Mouse (Mus musculus): Measurements from ENCODE around the gene Slc44a1. TPM values are rescaled to one million over a fixed set of nuclear protein-coding genes. Genes with fewer than 3 reads are reported as not detected.

Gene Slc44a1
- polyA plus RNA-seq, 1 experiment: 69.4 TPM

- Histone ChIP-seq H3K4me3 (ENCODE audit: insufficient read depth, low read length) (no peak overlapping the region), H3K4me1 (ENCODE audit: control insufficient read depth, insufficient read depth, low read length) (no peaks in the 10 kb centered on the region), H3K27ac (ENCODE audit: insufficient read depth, low read depth, low read length) (no peak overlapping the region)
- TF ChIP-seq CTCF (IDR thresholded peaks at IDR 0.05; ENCODE audit: low read depth, low read length) (no peak), POLR2A (IDR thresholded peaks at IDR 0.05; ENCODE audit: borderline replicate concordance, low read depth, low read length) (no peak)
Observed at GRCm38 (mm10) chr4:53547381-53547780, 107.2 kb downstream of the Slc44a1 start.

- Histone ChIP-seq H3K27ac (ENCODE audit: insufficient read depth, low read depth, low read length) (no peak overlapping the region), H3K4me3 (ENCODE audit: insufficient read depth, low read length) (no peak overlapping the region), H3K4me1 (ENCODE audit: control insufficient read depth, insufficient read depth, low read length) (no peaks in the 10 kb centered on the region)
- TF ChIP-seq CTCF (IDR thresholded peaks at IDR 0.05; ENCODE audit: low read depth, low read length): no peak
- no peak for TF ChIP-seq POLR2A (IDR thresholded peaks at IDR 0.05; ENCODE audit: borderline replicate concordance, low read depth, low read length)
Observed at GRCm38 (mm10) chr4:53549375-53549774, 109.2 kb downstream of the Slc44a1 start.

DNA sequence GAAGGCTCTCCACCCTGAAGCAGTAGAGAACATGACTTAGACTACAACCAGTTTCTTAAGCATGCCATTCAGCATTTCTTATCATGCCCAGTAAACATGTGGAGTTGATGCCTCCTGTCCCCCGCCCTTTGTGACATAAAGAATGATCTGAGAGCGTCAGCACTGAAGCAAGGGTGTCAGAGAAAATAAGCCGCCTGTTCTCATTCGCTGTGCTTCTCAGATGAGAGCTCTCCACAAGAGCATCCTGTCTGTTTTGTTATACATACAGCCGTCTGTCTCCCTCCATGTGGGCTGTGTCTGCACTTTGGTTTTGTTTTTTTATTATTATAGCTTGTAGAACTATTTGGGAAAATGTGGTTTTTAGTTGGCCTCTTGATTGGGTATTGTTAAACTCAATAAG lies 124.4 kb downstream of the Slc44a1 start:
- no peak overlapping the region for H3K27ac ChIP-seq (ENCODE audit: insufficient read depth, low read depth, low read length)
- TF ChIP-seq POLR2A (IDR thresholded peaks at IDR 0.05; ENCODE audit: borderline replicate concordance, low read depth, low read length): no peak
- TF ChIP-seq CTCF (IDR thresholded peaks at IDR 0.05; ENCODE audit: low read depth, low read length): no peak
- H3K4me1 ChIP-seq (ENCODE audit: control insufficient read depth, insufficient read depth, low read length): peaks cover 16% of the 10 kb centered on the region
- H3K4me3 ChIP-seq (ENCODE audit: insufficient read depth, low read length): no peak overlapping the region

DNA sequence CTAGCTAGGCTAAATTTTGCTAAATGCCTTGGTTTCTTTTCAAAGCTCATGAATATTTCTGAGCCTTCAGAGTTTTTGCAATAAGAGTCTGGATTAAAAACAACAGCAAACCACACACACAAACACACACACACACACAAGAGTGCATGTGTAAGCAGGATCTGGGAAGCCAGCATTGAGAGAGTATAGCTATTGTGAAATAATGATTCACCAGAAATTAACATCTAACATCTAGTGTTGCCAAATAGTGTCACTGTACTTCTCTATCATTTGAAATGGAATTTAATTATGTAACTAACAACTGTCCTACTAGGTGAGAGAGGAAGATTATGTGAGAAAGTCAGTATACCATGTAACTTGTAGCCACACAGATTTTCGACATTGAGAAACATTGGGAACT lies 126.9 kb downstream of the Slc44a1 start:
- Histone ChIP-seq H3K27ac (ENCODE audit: insufficient read depth, low read depth, low read length) (0 out of 2 replicates have a peak overlapping the region, but pooled peaks have one; percentile 27), H3K4me3 (ENCODE audit: insufficient read depth, low read length) (no peak overlapping the region), H3K4me1 (ENCODE audit: control insufficient read depth, insufficient read depth, low read length) (peaks cover 16% of the 10 kb centered on the region)
- TF ChIP-seq POLR2A (IDR thresholded peaks at IDR 0.05; ENCODE audit: borderline replicate concordance, low read depth, low read length) (no peak), CTCF (IDR thresholded peaks at IDR 0.05; ENCODE audit: low read depth, low read length) (no peak)

GRCm38 (mm10) chr4:53575558-53575957 lies 135.3 kb downstream of the Slc44a1 start:
- Histone ChIP-seq H3K27ac (ENCODE audit: insufficient read depth, low read depth, low read length) (no peak overlapping the region), H3K4me1 (ENCODE audit: control insufficient read depth, insufficient read depth, low read length) (peaks cover 8% of the 10 kb centered on the region), H3K4me3 (ENCODE audit: insufficient read depth, low read length) (no peak overlapping the region)
- TF ChIP-seq POLR2A (IDR thresholded peaks at IDR 0.05; ENCODE audit: borderline replicate concordance, low read depth, low read length) (no peak), CTCF (IDR thresholded peaks at IDR 0.05; ENCODE audit: low read depth, low read length) (no peak)

DNA sequence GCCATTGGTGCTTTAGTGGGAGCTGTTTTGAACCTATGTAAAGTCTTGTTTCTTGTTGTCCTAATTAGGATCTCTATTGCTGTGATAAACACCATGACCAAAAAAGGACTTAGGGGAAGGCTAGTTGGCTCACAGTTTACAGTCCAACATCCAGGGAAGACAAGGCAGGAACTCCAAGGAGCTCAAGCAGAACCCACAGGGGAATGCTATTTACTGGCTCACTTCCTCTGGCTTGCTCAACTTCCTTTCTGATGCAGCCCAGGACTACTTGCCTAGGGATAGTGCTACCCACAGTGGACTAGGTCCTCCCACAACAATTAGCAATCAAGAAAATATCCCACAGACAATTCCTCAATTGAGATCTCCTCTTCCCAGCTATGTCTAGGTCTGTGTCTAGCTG lies 147.5 kb downstream of the Slc44a1 start:
- Histone ChIP-seq H3K27ac (ENCODE audit: insufficient read depth, low read depth, low read length) (no peak overlapping the region), H3K4me1 (ENCODE audit: control insufficient read depth, insufficient read depth, low read length) (0 out of 2 replicates have a peak, but pooled peaks cover 2% of the 10 kb centered on the region), H3K4me3 (ENCODE audit: insufficient read depth, low read length) (no peak overlapping the region)
- TF ChIP-seq POLR2A (IDR thresholded peaks at IDR 0.05; ENCODE audit: borderline replicate concordance, low read depth, low read length): no peak
- TF ChIP-seq CTCF (IDR thresholded peaks at IDR 0.05; ENCODE audit: low read depth, low read length): no peak

- TF ChIP-seq POLR2A (IDR thresholded peaks at IDR 0.05; ENCODE audit: borderline replicate concordance, low read depth, low read length) (no peak), CTCF (IDR thresholded peaks at IDR 0.05; ENCODE audit: low read depth, low read length) (no peak)
- Histone ChIP-seq H3K27ac (ENCODE audit: insufficient read depth, low read depth, low read length) (no peak overlapping the region), H3K4me3 (ENCODE audit: insufficient read depth, low read length) (no peak overlapping the region)
Observed at GRCm38 (mm10) chr4:53588936-53589335, 148.7 kb downstream of the Slc44a1 start.

GRCm38 (mm10) chr4:53589466-53589865 lies 149.3 kb downstream of the Slc44a1 start:
- TF ChIP-seq CTCF (IDR thresholded peaks at IDR 0.05; ENCODE audit: low read depth, low read length) (no peak), POLR2A (IDR thresholded peaks at IDR 0.05; ENCODE audit: borderline replicate concordance, low read depth, low read length) (no peak)
- Histone ChIP-seq H3K27ac (ENCODE audit: insufficient read depth, low read depth, low read length) (no peak overlapping the region), H3K4me1 (ENCODE audit: control insufficient read depth, insufficient read depth, low read length) (0 out of 2 replicates have a peak, but pooled peaks cover 2% of the 10 kb centered on the region), H3K4me3 (ENCODE audit: insufficient read depth, low read length) (no peak overlapping the region)

More at GRCm38 (mm10) chr4:53588936-53589335, 148.7 kb downstream of the Slc44a1 start:
- 0 out of 2 replicates have a peak, but pooled peaks cover 2% of the 10 kb centered on the region for H3K4me1 ChIP-seq (ENCODE audit: control insufficient read depth, insufficient read depth, low read length)

- H3K4me3 ChIP-seq (ENCODE audit: insufficient read depth, low read length): no peak overlapping the region
- H3K4me1 ChIP-seq (ENCODE audit: control insufficient read depth, insufficient read depth, low read length): 0 out of 2 replicates have a peak, but pooled peaks cover 2% of the 10 kb centered on the region
- TF ChIP-seq POLR2A (IDR thresholded peaks at IDR 0.05; ENCODE audit: borderline replicate concordance, low read depth, low read length) (no peak), CTCF (IDR thresholded peaks at IDR 0.05; ENCODE audit: low read depth, low read length) (no peak)
- no peak overlapping the region for H3K27ac ChIP-seq (ENCODE audit: insufficient read depth, low read depth, low read length)
Observed at GRCm38 (mm10) chr4:53590163-53590562, 149.9 kb downstream of the Slc44a1 start.

GRCm38 (mm10) chr4:53590691-53591447 lies 150.7 kb downstream of the Slc44a1 start:
- 0 out of 2 replicates have a peak, but pooled peaks cover 2% of the 10 kb centered on the region for H3K4me1 ChIP-seq (ENCODE audit: control insufficient read depth, insufficient read depth, low read length)
- no peak overlapping the region for H3K4me3 ChIP-seq (ENCODE audit: insufficient read depth, low read length)
- no peak for TF ChIP-seq POLR2A (IDR thresholded peaks at IDR 0.05; ENCODE audit: borderline replicate concordance, low read depth, low read length)
- TF ChIP-seq CTCF (IDR thresholded peaks at IDR 0.05; ENCODE audit: low read depth, low read length): no peak
- H3K27ac ChIP-seq (ENCODE audit: insufficient read depth, low read depth, low read length): no peak overlapping the region
